Comparison of ENCODE assay signal across 8 mouse cellular contexts in genomic region chr11:94602356-94602955, GRCm38 (mm10). TPM values are rescaled to one million over a fixed set of nuclear protein-coding genes. Genes with fewer than 3 reads are reported as not detected.
DNase-seq lines count a peak whose midpoint lies in the region; ATAC-seq and TF ChIP-seq lines count a peak whose summit lies in the region.

No protein-coding gene starts in this region.

- WGBS in heart, embryonic 13.5 days = 64% methylated on average over 11 of the region's 11 CpGs
- 65% methylated on average over 11 of the region's 11 CpGs for WGBS in forebrain, embryonic 13.5 days
- 66% methylated on average over 11 of the region's 11 CpGs for WGBS in liver, embryonic 13.5 days (ENCODE audit: insufficient replicate concordance)

- no peak overlapping the region for H3K27ac ChIP-seq in heart, embryonic 13.5 days (replicated peaks)
- no peak overlapping the region for H3K27ac ChIP-seq in ES-Bruce4 (ENCODE audit: insufficient read depth, low read length)
- no peak overlapping the region; the same call in 1 of the 2 replicates for H3K27ac ChIP-seq in forebrain, embryonic 13.5 days
- H3K27ac ChIP-seq in liver, embryonic 13.5 days = no peak overlapping the region

- H3K4me3 ChIP-seq in heart, embryonic 13.5 days = peak overlapping the region; percentile 68
- no peak overlapping the region for H3K4me3 ChIP-seq in ES-Bruce4 (ENCODE audit: low read depth, low read length)
- H3K4me3 ChIP-seq in forebrain, embryonic 13.5 days = no peak overlapping the region
- H3K4me3 ChIP-seq in liver, embryonic 13.5 days (replicated peaks) = peak overlapping the region; percentile 53

- peak overlapping the region; percentile 78 for H3K4me2 ChIP-seq in heart, embryonic 13.5 days
- peak overlapping the region; percentile 80 for H3K4me2 ChIP-seq in forebrain, embryonic 13.5 days
- peak overlapping the region; percentile 68 for H3K4me2 ChIP-seq in liver, embryonic 13.5 days

- intact Hi-C loops in gastrocnemius, postnatal 14 days (cut with DNase I; ENCODE audit: low total_unique reads) = no loop called here

- no peak for TF ChIP-seq POLR2A in ES-Bruce4 (IDR thresholded peaks at IDR 0.05; ENCODE audit: insufficient read depth, low read length)

- peaks cover 11% of the 10 kb centered on the region for H3K4me1 ChIP-seq in heart, embryonic 13.5 days
- H3K4me1 ChIP-seq in ES-Bruce4 (ENCODE audit: control insufficient read depth, insufficient read depth, low read length) = no peaks in the 10 kb centered on the region
- peaks cover 12% of the 10 kb centered on the region for H3K4me1 ChIP-seq in forebrain, embryonic 13.5 days
- H3K4me1 ChIP-seq in liver, embryonic 13.5 days (replicated peaks) = peaks cover 20% of the 10 kb centered on the region

- H3K9ac ChIP-seq in heart, embryonic 13.5 days = peak overlapping the region; percentile 83
- 0 out of 2 replicates have a peak overlapping the region, but pooled peaks have one; percentile 81 for H3K9ac ChIP-seq in ES-Bruce4 (ENCODE audit: low read depth, poor library complexity, severe bottlenecking)
- H3K9ac ChIP-seq in forebrain, embryonic 13.5 days = no peak overlapping the region
- H3K9ac ChIP-seq in liver, embryonic 13.5 days = no peak overlapping the region

- no peaks in the 10 kb centered on the region for H3K9me3 ChIP-seq in heart, embryonic 13.5 days
- no peaks in the 10 kb centered on the region for H3K9me3 ChIP-seq in ES-Bruce4 (replicated peaks; ENCODE audit: control insufficient read depth, insufficient read depth, low read length, poor library complexity, severe bottlenecking)
- no peaks in the 10 kb centered on the region for H3K9me3 ChIP-seq in forebrain, embryonic 13.5 days (replicated peaks)
- H3K9me3 ChIP-seq in liver, embryonic 13.5 days (replicated peaks) = no peaks in the 10 kb centered on the region

- no peak for DNase-seq in heart, adult 9 months (ENCODE audit: low spot score in 2 of 2)
- no peak for DNase-seq in liver, embryonic 13.5 days
- DNase-seq in gastrocnemius, postnatal 14 days = no peak
- no peak for DNase-seq in layer of hippocampus, adult 18-20 months (ENCODE audit: low spot score in 2 of 2)
- DNase-seq in c-Kit-positive CD71-positive TER-119-positive erythroid progenitor cells, embryonic 14.5 days (ENCODE audit: low spot score) = no peak

- no peak for TF ChIP-seq CTCF in ES-Bruce4 (IDR thresholded peaks at IDR 0.05; ENCODE audit: low read depth, low read length)

- no peak for ATAC-seq in heart, embryonic 13.5 days (ENCODE audit: extremely low read depth, insufficient number of reproducible peaks, low FRiP score, low TSS enrichment)
- no peak for ATAC-seq in forebrain, embryonic 13.5 days
- ATAC-seq in liver, embryonic 13.5 days (ENCODE audit: low read depth) = no peak

- no peaks in the 10 kb centered on the region for H3K36me3 ChIP-seq in heart, embryonic 13.5 days
- H3K36me3 ChIP-seq in ES-Bruce4 (ENCODE audit: control insufficient read depth, insufficient read depth, low read length, poor library complexity, severe bottlenecking) = no peaks in the 10 kb centered on the region
- H3K36me3 ChIP-seq in forebrain, embryonic 13.5 days (ENCODE audit: poor library complexity, severe bottlenecking) = no peaks in the 10 kb centered on the region
- H3K36me3 ChIP-seq in liver, embryonic 13.5 days = no peaks in the 10 kb centered on the region

- TF ChIP-seq EP300 in ES-Bruce4 (IDR thresholded peaks at IDR 0.05; ENCODE audit: insufficient read depth, low read depth, low read length) = no peak

- H3K27me3 ChIP-seq in heart, embryonic 13.5 days (replicated peaks) = no peaks in the 10 kb centered on the region
- H3K27me3 ChIP-seq in ES-Bruce4 (ENCODE audit: control insufficient read depth, insufficient read depth, low read length, poor library complexity, severe bottlenecking) = no peaks in the 10 kb centered on the region
- H3K27me3 ChIP-seq in forebrain, embryonic 13.5 days = 0 out of 2 replicates have a peak, but pooled peaks cover 3% of the 10 kb centered on the region
- peaks cover 9% of the 10 kb centered on the region; the same call in 1 of the 2 replicates for H3K27me3 ChIP-seq in liver, embryonic 13.5 days

RNA-seq across cellular contexts. Expression of gene Acsf2, which starts 0.8 kb away (rescaled TPM):
- polyA plus RNA-seq in heart, embryonic 13.5 days (2015; fragmentation: Nextera tagmentation; extraction: Ambion mirVana) = 2.8 and 3.1 TPM in 2 replicates
- 16.1 and 16.6 TPM in 2 replicates for polyA plus RNA-seq in ES-Bruce4 (2011; ENCODE audit: insufficient read depth, insufficient read length, low read depth, missing spikeins)
- polyA plus RNA-seq in forebrain, embryonic 13.5 days (2015; fragmentation: Nextera tagmentation; extraction: Ambion mirVana) = 1.4 and 1.8 TPM in 2 replicates
- 1.1 and 1.3 TPM in 2 replicates for polyA plus RNA-seq in liver, embryonic 13.5 days (2015; fragmentation: Nextera tagmentation; extraction: Ambion mirVana)
- 1 to 10 TPM; 4.1 to 6.6 TPM for total RNA-seq in gastrocnemius, postnatal 14 days (2021)
- total RNA-seq in layer of hippocampus, adult 18-20 months (2021) = 10 to 100 TPM; 17.2 to 19.2 TPM

RNA-seq across cellular contexts. Expression of gene Lrrc59, which starts 27.1 kb away (rescaled TPM):
- 143 and 147 TPM in 2 replicates for polyA plus RNA-seq in heart, embryonic 13.5 days (2015; fragmentation: Nextera tagmentation; extraction: Ambion mirVana)
- polyA plus RNA-seq in ES-Bruce4 (2011; ENCODE audit: insufficient read depth, insufficient read length, low read depth, missing spikeins) = 163 and 171 TPM in 2 replicates
- polyA plus RNA-seq in forebrain, embryonic 13.5 days (2015; fragmentation: Nextera tagmentation; extraction: Ambion mirVana) = 165 and 182 TPM in 2 replicates
- 133 and 148 TPM in 2 replicates for polyA plus RNA-seq in liver, embryonic 13.5 days (2015; fragmentation: Nextera tagmentation; extraction: Ambion mirVana)
- total RNA-seq in gastrocnemius, postnatal 14 days (2021) = 10 to 100 TPM; 26.9 to 35.5 TPM
- 10 to 100 TPM; 78.3 to 87.0 TPM for total RNA-seq in layer of hippocampus, adult 18-20 months (2021)

RNA-seq across cellular contexts. Expression of gene Chad, which starts 37.6 kb away (rescaled TPM):
- polyA plus RNA-seq in heart, embryonic 13.5 days (2015; fragmentation: Nextera tagmentation; extraction: Ambion mirVana) = 0.34 and 0.39 TPM in 2 replicates
- polyA plus RNA-seq in ES-Bruce4 (2011; ENCODE audit: insufficient read depth, insufficient read length, low read depth, missing spikeins) = not detected in 2 replicates
- 0.14 and 0.19 TPM in 2 replicates for polyA plus RNA-seq in forebrain, embryonic 13.5 days (2015; fragmentation: Nextera tagmentation; extraction: Ambion mirVana)
- polyA plus RNA-seq in liver, embryonic 13.5 days (2015; fragmentation: Nextera tagmentation; extraction: Ambion mirVana) = 0.13 TPM in 1 of 2 replicates, not detected in the other
- total RNA-seq in gastrocnemius, postnatal 14 days (2021) = 10 to 100 TPM; 17.4 to 21.2 TPM
- under 1 TPM; 0.30 to 0.58 TPM for total RNA-seq in layer of hippocampus, adult 18-20 months (2021)

RNA-seq across cellular contexts. Expression of gene Mrpl27, which starts 51.1 kb away (rescaled TPM):
- polyA plus RNA-seq in heart, embryonic 13.5 days (2015; fragmentation: Nextera tagmentation; extraction: Ambion mirVana) = 128 and 142 TPM in 2 replicates
- polyA plus RNA-seq in ES-Bruce4 (2011; ENCODE audit: insufficient read depth, insufficient read length, low read depth, missing spikeins) = 48.1 and 49.0 TPM in 2 replicates
- 144 and 153 TPM in 2 replicates for polyA plus RNA-seq in forebrain, embryonic 13.5 days (2015; fragmentation: Nextera tagmentation; extraction: Ambion mirVana)
- polyA plus RNA-seq in liver, embryonic 13.5 days (2015; fragmentation: Nextera tagmentation; extraction: Ambion mirVana) = 90.2 and 91.3 TPM in 2 replicates
- total RNA-seq in gastrocnemius, postnatal 14 days (2021) = 10 to 100 TPM; 56.4 to 59.0 TPM
- 10 to 100 TPM; 74.4 to 79.3 TPM for total RNA-seq in layer of hippocampus, adult 18-20 months (2021)

RNA-seq across cellular contexts. Expression of gene Eme1, which starts 51.3 kb away (rescaled TPM):
- polyA plus RNA-seq in heart, embryonic 13.5 days (2015; fragmentation: Nextera tagmentation; extraction: Ambion mirVana) = 11.9 and 14.9 TPM in 2 replicates
- 31.8 and 33.3 TPM in 2 replicates for polyA plus RNA-seq in ES-Bruce4 (2011; ENCODE audit: insufficient read depth, insufficient read length, low read depth, missing spikeins)
- polyA plus RNA-seq in forebrain, embryonic 13.5 days (2015; fragmentation: Nextera tagmentation; extraction: Ambion mirVana) = 26.6 and 31.7 TPM in 2 replicates
- polyA plus RNA-seq in liver, embryonic 13.5 days (2015; fragmentation: Nextera tagmentation; extraction: Ambion mirVana) = 18.4 and 19.5 TPM in 2 replicates
- total RNA-seq in gastrocnemius, postnatal 14 days (2021) = under 1 TPM; 0.90 to 0.91 TPM
- total RNA-seq in layer of hippocampus, adult 18-20 months (2021) = under 1 TPM in 1 of 2 experiments, not detected in 1; 0.25 TPM

Comparison
In these comparisons a context has a peak if more than half of its experiments do, and no peak if none do; other contexts are left out.
1. H3K4me3 ChIP-seq: peak in heart, embryonic 13.5 days (single experiment) and liver, embryonic 13.5 days (single experiment); none in ES-Bruce4 (single experiment) and forebrain, embryonic 13.5 days (single experiment).
2. H3K9ac ChIP-seq: peak in heart, embryonic 13.5 days (single experiment) and ES-Bruce4 (single experiment); none in forebrain, embryonic 13.5 days (single experiment) and liver, embryonic 13.5 days (single experiment).
3. Peak in every context shown above with its lines, with median percentiles within 50 percentile points of each other: H3K4me2 ChIP-seq.